Mouse (Mus musculus) layer of hippocampus, adult 2 months (tissue): Measurements from ENCODE around the gene Stk10. TPM values are rescaled to one million over a fixed set of nuclear protein-coding genes. Genes with fewer than 3 reads are reported as not detected.

ENCODE experiments used
- DNase-seq, 2 experiments: peaks; one replicate each; pipeline ENCODE4 v3.0.0; 2022; ENCODE audit warnings: low spot score in 2 of 2
- H3K27ac ChIP-seq: fragments of 200-600 bp; 2 replicates; pipeline ENCODE4 v1.8.1; 2022
- H3K4me3 ChIP-seq: fragments of 200-600 bp; 2 replicates; pipeline ENCODE4 v1.8.1; 2022; ENCODE audit warnings: mild to moderate bottlenecking
- CTCF ChIP-seq: fragments of 200-600 bp; conservative IDR thresholded peaks from 2 replicates; pipeline ENCODE4 v1.8.1; 2022; ENCODE audit warnings: antibody characterized with exemption, mild to moderate bottlenecking, moderate library complexity
- total RNA-seq, 2 experiments: library from RNA; stranded (reverse); gene quantifications; 2 replicates each; pipeline ENCODE4 v1.2.3; 2021

Gene Stk10
- total RNA-seq, 2 experiments from 2014 or later, result 7.3 to 9.0 TPM

GRCm38 (mm10) chr11:32589201-32589600 lies 56.1 kb downstream of the Stk10 start:
- H3K27ac ChIP-seq, result no peak overlapping the region
- H3K4me3 ChIP-seq, result no peak overlapping the region
- no peak for TF ChIP-seq CTCF
- no peak for DNase-seq

- H3K4me3 ChIP-seq, result no peak overlapping the region
- DNase-seq, result no peak
- no peak overlapping the region for H3K27ac ChIP-seq
- no peak for TF ChIP-seq CTCF
These were observed 56.7 kb downstream of the Stk10 start for GRCm38 (mm10) chr11:32589791-32590190.

DNA sequence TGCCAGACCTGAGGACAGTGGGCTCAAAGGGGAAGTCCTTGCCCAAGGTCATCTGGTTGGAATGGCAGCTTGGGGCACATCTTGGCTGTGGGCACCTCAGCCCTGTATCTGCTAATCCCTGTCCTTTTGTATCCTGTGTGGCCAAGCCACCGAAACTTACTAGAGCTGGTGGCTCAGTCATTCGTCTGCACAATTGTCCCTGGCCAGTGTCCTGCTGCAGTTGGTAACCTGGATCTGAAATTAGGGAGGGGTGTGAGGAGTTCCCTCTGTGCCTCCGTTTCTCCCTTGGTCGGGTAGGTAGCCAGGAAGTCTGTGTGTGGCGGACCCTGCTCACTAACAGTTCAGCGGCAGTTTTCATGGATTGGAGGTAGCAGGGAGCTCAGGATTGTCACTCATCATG lies 57.1 kb downstream of the Stk10 start:
- Histone ChIP-seq H3K27ac (no peak overlapping the region), H3K4me3 (no peak overlapping the region)
- no peak for TF ChIP-seq CTCF
- DNase-seq, result no peak

DNA sequence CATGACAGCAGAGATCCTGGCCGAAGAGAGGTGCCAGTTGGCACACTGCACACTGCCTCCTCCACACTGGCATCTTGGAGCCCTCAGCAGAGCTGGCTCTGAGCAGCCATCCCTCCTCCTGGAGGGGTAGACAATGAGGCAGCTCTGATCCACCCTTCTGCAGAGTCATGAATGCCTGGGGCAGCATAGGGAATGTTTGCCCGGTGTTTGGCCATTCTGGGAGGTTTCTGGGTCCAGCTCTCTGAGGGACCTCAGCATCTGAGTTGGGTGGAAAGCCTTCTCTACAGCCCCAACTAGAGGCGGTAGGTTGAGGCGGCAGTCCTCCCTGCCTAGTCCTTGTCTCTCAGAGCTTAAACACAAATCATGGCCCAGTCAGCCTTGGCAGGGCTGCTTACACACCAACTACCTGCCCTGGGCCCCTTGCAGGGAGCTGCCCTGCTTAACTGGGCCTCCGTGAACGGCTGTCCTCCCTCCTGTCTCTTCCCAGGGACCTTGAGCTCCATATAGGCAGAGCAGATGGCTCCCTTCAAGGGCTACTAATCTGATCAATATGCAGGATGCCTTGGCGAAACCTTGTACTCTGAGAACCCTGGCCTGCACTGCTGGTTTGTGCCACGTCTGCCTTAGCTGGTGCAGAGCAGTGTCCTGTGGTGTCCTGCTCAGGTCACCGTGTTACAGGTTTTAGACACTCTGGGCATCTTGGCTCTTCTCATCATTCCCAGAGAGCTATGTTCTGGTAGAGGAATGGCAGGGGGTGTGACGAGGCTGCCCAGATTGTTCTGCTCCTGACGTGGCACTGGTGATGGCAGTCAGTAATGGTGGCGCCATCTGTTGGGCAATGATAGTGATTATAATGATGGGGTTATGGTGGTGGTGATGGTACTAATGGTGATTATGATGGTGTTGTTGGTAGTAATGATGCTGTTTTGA lies 59.1 kb downstream of the Stk10 start:
- DNase-seq, result no peak
- peak overlapping the region; percentile 74; the same call in 1 of the 2 replicates for H3K27ac ChIP-seq
- peak; percentile 57 for TF ChIP-seq CTCF

GRCm38 (mm10) chr11:32593081-32593480 lies 60.0 kb downstream of the Stk10 start:
- Histone ChIP-seq H3K27ac (no peak overlapping the region), H3K4me3 (no peak overlapping the region)
- no peak for DNase-seq
- no peak for TF ChIP-seq CTCF

More for the DNA sequence above, 59.1 kb downstream of the Stk10 start:
- H3K4me3 ChIP-seq, result no peak overlapping the region

DNA sequence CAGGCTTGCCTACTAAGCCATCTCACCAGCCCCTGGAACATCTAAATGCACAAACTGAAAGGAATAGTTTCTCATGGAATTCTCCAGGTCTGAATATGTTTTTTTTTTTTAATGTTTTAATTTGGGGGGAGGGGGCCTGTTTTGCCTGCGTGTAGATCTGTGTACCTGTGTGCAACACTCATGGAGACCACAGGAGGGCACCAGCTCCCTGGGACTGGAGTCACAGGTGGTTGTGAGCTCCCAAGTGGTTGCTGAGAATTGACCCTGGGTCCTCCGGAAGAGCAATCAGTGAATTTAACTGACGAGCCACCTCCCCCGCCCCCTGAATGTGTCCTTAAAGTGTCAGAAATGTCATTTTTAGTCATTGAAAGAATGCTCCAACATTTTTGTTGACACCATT lies 61.0 kb downstream of the Stk10 start:
- DNase-seq, result no peak
- Histone ChIP-seq H3K4me3 (no peak overlapping the region), H3K27ac (no peak overlapping the region)
- peak; percentile 52 for TF ChIP-seq CTCF

GRCm38 (mm10) chr11:32600371-32600770 lies 67.3 kb downstream of the Stk10 start:
- no peak overlapping the region for H3K4me3 ChIP-seq
- H3K27ac ChIP-seq, result no peak overlapping the region
- TF ChIP-seq CTCF, result no peak
- no peak for DNase-seq

- TF ChIP-seq CTCF, result no peak
- no peak for DNase-seq
- Histone ChIP-seq H3K4me3 (no peak overlapping the region), H3K27ac (no peak overlapping the region)
These were observed 68.6 kb downstream of the Stk10 start for GRCm38 (mm10) chr11:32601528-32602323.

GRCm38 (mm10) chr11:32604663-32605062 lies 71.6 kb downstream of the Stk10 start:
- TF ChIP-seq CTCF, result no peak
- peak overlapping the region; percentile 46; the same call in 1 of the 2 replicates for H3K27ac ChIP-seq

GRCm38 (mm10) chr11:32605131-32605860 lies 72.2 kb downstream of the Stk10 start:
- TF ChIP-seq CTCF, result no peak
- no peak for DNase-seq
- Histone ChIP-seq H3K4me3 (no peak overlapping the region), H3K27ac (peak overlapping the region; percentile 46; the same call in 1 of the 2 replicates)

More at GRCm38 (mm10) chr11:32604663-32605062, 71.6 kb downstream of the Stk10 start:
- DNase-seq, result no peak
- H3K4me3 ChIP-seq, result no peak overlapping the region

GRCm38 (mm10) chr11:32605907-32606306 lies 72.8 kb downstream of the Stk10 start:
- no peak overlapping the region for H3K4me3 ChIP-seq
- TF ChIP-seq CTCF, result no peak
- no peak for DNase-seq
- H3K27ac ChIP-seq, result no peak overlapping the region

DNA sequence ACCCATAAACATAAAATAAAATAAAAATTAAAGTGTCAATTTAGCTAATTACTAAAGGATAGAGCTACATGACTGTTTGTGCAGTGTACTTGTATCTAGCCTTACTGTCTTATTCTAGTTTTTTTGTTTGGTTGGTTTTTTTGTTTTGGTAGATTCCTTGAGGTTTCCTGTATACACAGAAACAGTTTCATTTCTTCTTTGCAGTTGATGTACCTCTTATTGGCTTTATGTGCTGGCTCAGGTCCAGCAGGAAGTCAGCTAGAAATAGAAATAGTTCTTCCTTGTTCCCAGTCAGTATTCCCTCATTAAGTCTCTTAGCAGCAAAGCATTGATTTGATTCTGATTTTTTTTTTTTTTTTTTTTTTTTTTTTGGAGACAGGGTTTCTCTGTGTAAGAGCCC lies 74.2 kb downstream of the Stk10 start:
- H3K27ac ChIP-seq, result no peak overlapping the region
- DNase-seq, result no peak
- no peak for TF ChIP-seq CTCF
- H3K4me3 ChIP-seq, result no peak overlapping the region
